Mouse (Mus musculus): ENCODE measurements around the gene Mslnl. TPM values are rescaled to one million over a fixed set of nuclear protein-coding genes. Genes with fewer than 3 reads are reported as not detected.

Gene Mslnl
- total and polyA plus RNA-seq, 2 experiments from 2014 or later, result not detected

DNA sequence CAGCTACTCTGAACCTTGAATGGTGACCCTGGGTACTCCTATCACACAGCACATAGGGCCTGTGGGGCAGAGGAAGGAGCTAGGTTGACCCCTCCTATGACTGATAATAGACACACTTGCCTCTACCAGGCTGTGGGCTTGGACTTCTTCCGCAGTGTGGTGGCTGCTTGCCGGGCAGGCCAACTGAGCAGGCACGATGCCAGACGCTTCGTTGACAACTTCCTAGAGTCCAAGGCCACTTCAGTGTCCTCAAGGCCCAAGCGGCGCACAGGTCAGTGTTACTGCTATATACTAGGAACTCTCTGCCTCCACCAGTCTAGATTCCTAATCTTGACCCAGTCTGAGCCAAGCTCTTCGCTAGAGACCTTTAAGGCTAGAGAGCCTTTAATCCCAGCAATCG, 8.0 kb downstream of the Mslnl start:
- H3K9ac ChIP-seq (replicated peaks; ENCODE audit: low read depth, low read length), result no peak overlapping the region
- H3K36me3 ChIP-seq (replicated peaks; ENCODE audit: control insufficient read depth, insufficient read depth, low read length), result no peaks in the 10 kb centered on the region
- H3K4me3 ChIP-seq (ENCODE audit: low read depth, low read length), result no peak overlapping the region
- no peaks in the 10 kb centered on the region for H3K27me3 ChIP-seq (ENCODE audit: control insufficient read depth, insufficient read depth, low read length)
- ATAC-seq (ENCODE audit: insufficient read depth, low read depth), result peak; percentile 6; the same call in 1 of the 2 replicates
- no peak overlapping the region for H3K27ac ChIP-seq (ENCODE audit: low read depth)
- no peak for DNase-seq (ENCODE audit: low spot score)
- no peaks in the 10 kb centered on the region for H3K9me3 ChIP-seq (replicated peaks; ENCODE audit: control insufficient read depth, low read length)
- WGBS, result 81% methylated on average over 9 of the region's 9 CpGs
- H3K4me1 ChIP-seq (ENCODE audit: control insufficient read depth, insufficient read depth), result no peaks in the 10 kb centered on the region
- TF ChIP-seq EP300 (IDR thresholded peaks at IDR 0.05; ENCODE audit: low read depth), result no peak
- no peak for TF ChIP-seq CTCF (IDR thresholded peaks at IDR 0.05; ENCODE audit: low read depth)
- H3K4me2 ChIP-seq (ENCODE audit: low read depth, low read length), result no peak overlapping the region

DNA sequence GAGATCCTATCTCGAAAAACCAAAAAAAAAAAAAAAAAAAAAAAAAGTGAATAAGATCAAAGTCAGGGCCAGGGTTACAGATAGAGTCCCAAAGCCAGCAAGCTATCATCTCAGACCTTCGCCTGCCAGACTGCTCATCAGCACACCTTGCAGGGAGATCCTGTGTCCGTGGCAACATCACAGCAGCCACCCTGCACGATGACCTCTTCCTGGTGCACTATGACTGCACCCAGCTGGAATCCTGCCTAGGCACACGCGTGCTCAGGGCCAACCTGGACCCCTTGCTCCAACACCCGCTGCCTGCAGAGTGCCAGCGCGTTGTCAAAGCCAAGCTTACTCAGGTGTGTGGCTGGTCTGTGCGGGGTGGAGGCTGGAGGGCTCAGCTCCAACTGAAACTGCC, 8.5 kb downstream of the Mslnl start:
- 70% methylated on average over 10 of the region's 10 CpGs for WGBS
- Histone ChIP-seq H3K4me2 (ENCODE audit: low read depth, low read length) (no peak overlapping the region), H3K9me3 (replicated peaks; ENCODE audit: control insufficient read depth, low read length) (no peaks in the 10 kb centered on the region), H3K36me3 (replicated peaks; ENCODE audit: control insufficient read depth, insufficient read depth, low read length) (no peaks in the 10 kb centered on the region), H3K27ac (ENCODE audit: low read depth) (no peak overlapping the region), H3K4me1 (ENCODE audit: control insufficient read depth, insufficient read depth) (no peaks in the 10 kb centered on the region), H3K27me3 (ENCODE audit: control insufficient read depth, insufficient read depth, low read length) (no peaks in the 10 kb centered on the region), H3K4me3 (ENCODE audit: low read depth, low read length) (no peak overlapping the region), H3K9ac (replicated peaks; ENCODE audit: low read depth, low read length) (no peak overlapping the region)
- DNase-seq (ENCODE audit: low spot score), result no peak
- TF ChIP-seq CTCF (IDR thresholded peaks at IDR 0.05; ENCODE audit: low read depth) (no peak), EP300 (IDR thresholded peaks at IDR 0.05; ENCODE audit: low read depth) (no peak)
- no peak for ATAC-seq (ENCODE audit: insufficient read depth, low read depth)

DNA sequence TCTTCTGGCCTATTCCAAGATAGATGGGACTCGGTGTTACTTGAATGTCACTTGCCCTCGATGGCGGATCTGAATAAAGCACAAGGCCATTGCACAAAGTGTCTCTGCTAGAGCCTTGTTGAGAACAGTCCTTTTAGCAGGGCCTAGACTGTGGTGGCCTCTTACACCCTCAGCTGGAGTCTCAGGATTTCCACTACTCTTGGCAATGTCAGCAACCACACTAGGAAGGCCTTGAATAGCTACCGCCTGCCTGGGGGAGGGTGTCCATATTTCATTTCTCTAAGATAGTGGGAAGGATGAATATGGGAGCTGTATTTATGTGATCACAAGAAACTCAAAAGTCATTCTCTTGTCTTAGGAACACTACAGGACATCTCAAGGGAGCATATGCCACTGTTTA, 12.4 kb downstream of the Mslnl start:
- no peaks in the 10 kb centered on the region for H3K4me1 ChIP-seq (ENCODE audit: control insufficient read depth, insufficient read depth)
- no peaks in the 10 kb centered on the region for H3K9me3 ChIP-seq (replicated peaks; ENCODE audit: control insufficient read depth, low read length)
- DNase-seq (ENCODE audit: low spot score) (no peak), ATAC-seq (ENCODE audit: insufficient read depth, low read depth) (no peak)
- H3K36me3 ChIP-seq (replicated peaks; ENCODE audit: control insufficient read depth, insufficient read depth, low read length), result no peaks in the 10 kb centered on the region
- H3K27me3 ChIP-seq (ENCODE audit: control insufficient read depth, insufficient read depth, low read length), result no peaks in the 10 kb centered on the region
- no peak overlapping the region for H3K9ac ChIP-seq (replicated peaks; ENCODE audit: low read depth, low read length)
- no peak overlapping the region for H3K4me3 ChIP-seq (ENCODE audit: low read depth, low read length)
- no peak overlapping the region for H3K4me2 ChIP-seq (ENCODE audit: low read depth, low read length)
- TF ChIP-seq EP300 (IDR thresholded peaks at IDR 0.05; ENCODE audit: low read depth) (no peak), CTCF (IDR thresholded peaks at IDR 0.05; ENCODE audit: low read depth) (no peak)
- H3K27ac ChIP-seq (ENCODE audit: low read depth), result no peak overlapping the region
- WGBS, result 84% methylated on average over 4 of the region's 4 CpGs

DNA sequence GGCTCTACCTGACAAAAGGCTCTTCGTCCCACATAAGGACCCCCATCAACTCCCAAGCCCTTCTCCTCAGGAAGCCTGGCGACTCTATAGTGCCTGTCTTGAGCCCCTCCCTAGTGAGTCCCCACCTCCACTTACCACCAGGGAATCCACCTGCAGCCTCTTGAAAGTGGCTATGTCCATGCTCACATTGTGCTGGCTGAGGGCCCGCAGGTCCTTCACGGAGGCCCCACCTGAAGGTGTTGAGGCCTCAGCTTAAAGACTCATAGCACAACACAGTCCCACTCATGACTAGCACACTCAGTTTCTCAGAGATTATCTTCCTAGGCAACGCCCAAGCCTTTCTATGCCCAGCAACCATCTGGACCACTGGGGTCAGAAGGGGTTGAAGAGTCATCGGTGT, 13.5 kb downstream of the Mslnl start:
- no peaks in the 10 kb centered on the region for H3K9me3 ChIP-seq (replicated peaks; ENCODE audit: control insufficient read depth, low read length)
- no peaks in the 10 kb centered on the region for H3K4me1 ChIP-seq (ENCODE audit: control insufficient read depth, insufficient read depth)
- H3K4me3 ChIP-seq (ENCODE audit: low read depth, low read length), result no peak overlapping the region
- no peak overlapping the region for H3K4me2 ChIP-seq (ENCODE audit: low read depth, low read length)
- no peak overlapping the region for H3K27ac ChIP-seq (ENCODE audit: low read depth)
- TF ChIP-seq CTCF (IDR thresholded peaks at IDR 0.05; ENCODE audit: low read depth) (no peak), EP300 (IDR thresholded peaks at IDR 0.05; ENCODE audit: low read depth) (no peak)
- H3K27me3 ChIP-seq (ENCODE audit: control insufficient read depth, insufficient read depth, low read length), result no peaks in the 10 kb centered on the region
- no peak for DNase-seq (ENCODE audit: low spot score)
- H3K9ac ChIP-seq (replicated peaks; ENCODE audit: low read depth, low read length), result no peak overlapping the region
- no peak for ATAC-seq (ENCODE audit: insufficient read depth, low read depth)
- no peaks in the 10 kb centered on the region for H3K36me3 ChIP-seq (replicated peaks; ENCODE audit: control insufficient read depth, insufficient read depth, low read length)
- WGBS, result 75% methylated on average over 6 of the region's 6 CpGs

DNA sequence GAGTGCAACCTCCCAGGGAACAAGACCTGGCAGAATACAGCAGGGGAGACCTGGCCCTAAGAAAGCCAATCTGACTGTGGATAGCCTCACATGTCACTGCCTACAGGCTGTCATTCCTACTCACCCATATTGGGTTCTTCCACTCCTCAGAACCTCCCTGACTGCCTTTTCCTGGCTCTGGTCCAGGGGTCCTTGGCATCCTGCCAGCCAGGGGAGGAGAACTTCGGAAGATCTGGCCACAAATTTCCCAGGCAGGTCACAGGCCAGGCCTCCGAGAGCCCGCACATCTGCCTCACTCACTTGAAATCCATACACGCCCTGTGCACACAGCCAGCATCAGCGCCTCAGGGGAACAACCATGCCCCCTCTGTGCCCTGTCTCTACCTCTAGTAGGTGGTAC, 15.6 kb downstream of the Mslnl start:
- Histone ChIP-seq H3K4me3 (ENCODE audit: low read depth, low read length) (no peak overlapping the region), H3K36me3 (replicated peaks; ENCODE audit: control insufficient read depth, insufficient read depth, low read length) (no peaks in the 10 kb centered on the region), H3K27me3 (ENCODE audit: control insufficient read depth, insufficient read depth, low read length) (no peaks in the 10 kb centered on the region), H3K9me3 (replicated peaks; ENCODE audit: control insufficient read depth, low read length) (no peaks in the 10 kb centered on the region), H3K27ac (ENCODE audit: low read depth) (no peak overlapping the region), H3K4me1 (ENCODE audit: control insufficient read depth, insufficient read depth) (no peaks in the 10 kb centered on the region), H3K4me2 (ENCODE audit: low read depth, low read length) (no peak overlapping the region), H3K9ac (replicated peaks; ENCODE audit: low read depth, low read length) (no peak overlapping the region)
- no peak for TF ChIP-seq EP300 (IDR thresholded peaks at IDR 0.05; ENCODE audit: low read depth)
- TF ChIP-seq CTCF (IDR thresholded peaks at IDR 0.05; ENCODE audit: low read depth), result no peak
- no peak for DNase-seq (ENCODE audit: low spot score)
- no peak for ATAC-seq (ENCODE audit: insufficient read depth, low read depth)
- WGBS, result 15% methylated on average over 5 of the region's 5 CpGs

DNA sequence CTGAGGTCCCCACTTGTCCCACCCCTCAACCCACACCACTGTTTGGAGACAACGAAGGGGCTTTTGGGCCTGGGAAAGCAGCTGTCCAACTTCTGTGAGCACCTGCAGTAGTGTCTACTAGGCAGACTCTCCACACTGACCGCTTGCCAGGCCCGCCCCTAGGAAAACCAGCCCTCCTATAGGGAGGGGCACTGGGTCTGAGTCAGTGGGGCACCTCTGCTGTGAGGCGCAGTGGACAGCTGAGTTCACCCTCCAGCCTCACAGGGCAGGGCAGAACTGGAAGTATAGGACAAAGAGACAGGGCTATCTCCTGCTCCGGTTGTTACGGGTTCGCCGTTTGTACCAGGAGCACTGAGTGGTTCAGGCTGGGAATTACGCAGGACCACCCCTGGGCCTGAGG, 18.4 kb downstream of the Mslnl start, which contains the start of gene Msln:
TSS of gene Msln (minus strand) at position 138 of the 400 bp plus-strand sequence.
- Histone ChIP-seq H3K27me3 (ENCODE audit: control insufficient read depth, insufficient read depth, low read length) (no peaks in the 10 kb centered on the region), H3K9me3 (replicated peaks; ENCODE audit: control insufficient read depth, low read length) (no peaks in the 10 kb centered on the region), H3K4me3 (ENCODE audit: low read depth, low read length) (no peak within 1 kb of the TSS), H3K4me2 (ENCODE audit: low read depth, low read length) (no peak within 1 kb of the TSS), H3K36me3 (replicated peaks; ENCODE audit: control insufficient read depth, insufficient read depth, low read length) (no peaks in the 10 kb centered on the region), H3K9ac (replicated peaks; ENCODE audit: low read depth, low read length) (no peak within 1 kb of the TSS), H3K4me1 (ENCODE audit: control insufficient read depth, insufficient read depth) (no peaks in the 10 kb centered on the region), H3K27ac (ENCODE audit: low read depth) (no peak within 1 kb of the TSS)
- no peak for TF ChIP-seq EP300 (IDR thresholded peaks at IDR 0.05; ENCODE audit: low read depth)
- TF ChIP-seq CTCF (IDR thresholded peaks at IDR 0.05; ENCODE audit: low read depth), result no peak
- no peak for ATAC-seq (ENCODE audit: insufficient read depth, low read depth)
- 78% methylated on average over 9 of the region's 9 CpGs for WGBS
- no peak for DNase-seq (ENCODE audit: low spot score)

Measured in heart, postnatal 0 days (tissue).